Mouse (Mus musculus) lung, embryonic 14.5 days (tissue): ENCODE measurements around the gene Dnajb11. TPM values are rescaled to one million over a fixed set of nuclear protein-coding genes. Genes with fewer than 3 reads are reported as not detected.

Source experiments
- ATAC-seq: fragments of 200-750 bp; cut with Nextera tagmentation; 2 replicates; pipeline ENCODE4 v1.8.0; 2017; ENCODE audit warnings: mild to moderate bottlenecking, moderate TSS enrichment, moderate library complexity; ENCODE audit not compliant: insufficient read depth
- DNase-seq: peaks from one replicate; pipeline ENCODE4 v3.0.0-alpha.2; 2015
- H3K27ac ChIP-seq: fragments of 300-500 bp; sonication (generic); 2 replicates; pipeline ENCODE4 v1.5.1; 2014; ENCODE audit warnings: low read depth, mild to moderate bottlenecking, moderate library complexity
- H3K27me3 ChIP-seq: fragments of 300-500 bp; sonication (generic); 2 replicates; pipeline ENCODE4 v1.6.1; 2014; ENCODE audit warnings: low read length, control low read depth; ENCODE audit not compliant: insufficient read depth
- H3K36me3 ChIP-seq: fragments of 300-500 bp; sonication (generic); 2 replicates; pipeline ENCODE4 v1.6.1; 2014; ENCODE audit warnings: control low read depth; ENCODE audit not compliant: insufficient read depth
- H3K4me1 ChIP-seq: fragments of 300-500 bp; sonication (generic); 2 replicates; pipeline ENCODE4 v1.6.1; 2014; ENCODE audit warnings: antibody characterized with exemption, control low read depth; ENCODE audit not compliant: insufficient read depth
- H3K4me2 ChIP-seq: fragments of 300-500 bp; sonication (generic); 2 replicates; pipeline ENCODE4 v1.6.1; 2014; ENCODE audit warnings: mild to moderate bottlenecking
- H3K4me3 ChIP-seq: fragments of 300-500 bp; sonication (generic); 2 replicates; pipeline ENCODE4 v1.5.1; 2014; ENCODE audit warnings: low read depth, low read length
- H3K9ac ChIP-seq: fragments of 300-500 bp; sonication (generic); 2 replicates; pipeline ENCODE4 v1.6.1; 2014
- H3K9me3 ChIP-seq: fragments of 300-500 bp; sonication (generic); 2 replicates; pipeline ENCODE4 v1.6.1; 2016; ENCODE audit warnings: low read depth, low read length, control low read depth
- CTCF ChIP-seq: IDR thresholded peaks from 2 replicates; pipeline ENCODE4 v1.5.1; 2016; ENCODE audit warnings: antibody characterized with exemption, low read depth
- WGBS: fragments of 180-500 bp; shearing (Covaris S2); extraction: QIAGEN DNeasy Blood & Tissue Kit; methylation state at CpG from one replicate; pipeline ENCODE4 v1.1.7; 2014; 5-methylcytosine and 5-hydroxymethylcytosine counted together
- polyA plus RNA-seq: library from polyadenylated mRNA; unstranded; fragments of >200 nt; fragmentation: Nextera tagmentation; extraction: Ambion mirVana; gene quantifications from 2 replicates; pipeline ENCODE4 v1.2.1, GENCODE M21; 2014

Gene Dnajb11
- polyA plus RNA-seq, 1 experiment from 2014 or later: 96.9 TPM

GRCm38 (mm10) chr16:22891733-22892154 is 34.1 kb downstream of the Dnajb11 start:
- ATAC-seq: no peak
- TF ChIP-seq CTCF: no peak
- WGBS: 71% methylated on average over 8 of the region's 8 CpGs
- H3K4me1 ChIP-seq: no peaks in the 10 kb centered on the region
- no peaks in the 10 kb centered on the region for H3K27me3 ChIP-seq
- no peak overlapping the region for H3K4me2 ChIP-seq
- no peak for DNase-seq
- no peak overlapping the region for H3K27ac ChIP-seq
- no peak overlapping the region for H3K4me3 ChIP-seq
- no peak overlapping the region for H3K9ac ChIP-seq
- no peaks in the 10 kb centered on the region for H3K9me3 ChIP-seq
- H3K36me3 ChIP-seq: no peaks in the 10 kb centered on the region

- WGBS: 68% methylated on average over 7 of the region's 8 CpGs
- Histone ChIP-seq H3K9me3 (no peaks in the 10 kb centered on the region), H3K27ac (no peak overlapping the region), H3K4me1 (no peaks in the 10 kb centered on the region), H3K27me3 (no peaks in the 10 kb centered on the region), H3K36me3 (no peaks in the 10 kb centered on the region), H3K4me3 (no peak overlapping the region), H3K4me2 (no peak overlapping the region), H3K9ac (no peak overlapping the region)
- ATAC-seq: no peak
- no peak for TF ChIP-seq CTCF
- DNase-seq: no peak
Observed at GRCm38 (mm10) chr16:22894095-22894494, 36.5 kb downstream of the Dnajb11 start.

GRCm38 (mm10) chr16:22896618-22897017 is 39.0 kb downstream of the Dnajb11 start:
- Histone ChIP-seq H3K4me1 (no peaks in the 10 kb centered on the region), H3K9ac (no peak overlapping the region)
- WGBS: 53% methylated on average over 2 of the region's 2 CpGs

GRCm38 (mm10) chr16:22899346-22899745 is 41.7 kb downstream of the Dnajb11 start:
- DNase-seq: no peak
- H3K4me3 ChIP-seq: no peak overlapping the region
- WGBS: 50% methylated on average over 5 of the region's 5 CpGs
- H3K9me3 ChIP-seq: no peaks in the 10 kb centered on the region
- H3K27me3 ChIP-seq: no peaks in the 10 kb centered on the region
- no peak for ATAC-seq
- no peaks in the 10 kb centered on the region for H3K36me3 ChIP-seq
- H3K4me1 ChIP-seq: no peaks in the 10 kb centered on the region
- TF ChIP-seq CTCF: no peak
- no peak overlapping the region for H3K27ac ChIP-seq
- H3K4me2 ChIP-seq: no peak overlapping the region
- no peak overlapping the region for H3K9ac ChIP-seq

More at GRCm38 (mm10) chr16:22896618-22897017, 39.0 kb downstream of the Dnajb11 start:
- no peak for TF ChIP-seq CTCF
- Histone ChIP-seq H3K9me3 (no peaks in the 10 kb centered on the region), H3K27ac (no peak overlapping the region), H3K36me3 (no peaks in the 10 kb centered on the region), H3K4me3 (no peak overlapping the region), H3K4me2 (no peak overlapping the region), H3K27me3 (no peaks in the 10 kb centered on the region)
- DNase-seq: no peak
- ATAC-seq: no peak

- Histone ChIP-seq H3K4me3 (no peak overlapping the region), H3K9ac (no peak overlapping the region), H3K36me3 (no peaks in the 10 kb centered on the region), H3K27ac (no peak overlapping the region), H3K9me3 (no peaks in the 10 kb centered on the region), H3K27me3 (no peaks in the 10 kb centered on the region), H3K4me1 (no peaks in the 10 kb centered on the region), H3K4me2 (no peak overlapping the region)
- no peak for ATAC-seq
- 59% methylated on average over 10 of the region's 10 CpGs for WGBS
- no peak for DNase-seq
- no peak for TF ChIP-seq CTCF
Observed at GRCm38 (mm10) chr16:22899866-22900570, 42.4 kb downstream of the Dnajb11 start.

- no peak overlapping the region for H3K4me3 ChIP-seq
- H3K9me3 ChIP-seq: no peaks in the 10 kb centered on the region
- no peaks in the 10 kb centered on the region for H3K4me1 ChIP-seq
- no peak overlapping the region for H3K9ac ChIP-seq
- H3K4me2 ChIP-seq: no peak overlapping the region
- ATAC-seq (no peak), DNase-seq (no peak)
- no peaks in the 10 kb centered on the region for H3K36me3 ChIP-seq
- no peak for TF ChIP-seq CTCF
- no peaks in the 10 kb centered on the region for H3K27me3 ChIP-seq
- H3K27ac ChIP-seq: no peak overlapping the region
- 49% methylated on average over 3 of the region's 3 CpGs for WGBS
Observed at GRCm38 (mm10) chr16:22901326-22901725, 43.7 kb downstream of the Dnajb11 start.

GRCm38 (mm10) chr16:22909290-22909689 is 51.6 kb downstream of the Dnajb11 start:
- 87% methylated on average over 6 of the region's 6 CpGs for WGBS

More at GRCm38 (mm10) chr16:22909290-22909689, 51.6 kb downstream of the Dnajb11 start:
- ATAC-seq (no peak), DNase-seq (no peak)
- H3K9me3 ChIP-seq: no peaks in the 10 kb centered on the region
- no peak for TF ChIP-seq CTCF
- H3K9ac ChIP-seq: no peak overlapping the region
- no peaks in the 10 kb centered on the region for H3K4me1 ChIP-seq
- H3K36me3 ChIP-seq: no peaks in the 10 kb centered on the region
- no peak overlapping the region for H3K4me3 ChIP-seq
- H3K27ac ChIP-seq: no peak overlapping the region
- H3K4me2 ChIP-seq: no peak overlapping the region
- H3K27me3 ChIP-seq: no peaks in the 10 kb centered on the region
